Comparison of ENCODE assay signal across 8 mouse cellular contexts in genomic region chr13:20471732-20472131, GRCm38 (mm10).
A peak's percentile ranks its signal among the peaks of the same experiment; 100 is the strongest.
DNase-seq lines count a peak whose midpoint lies in the region; ATAC-seq and TF ChIP-seq lines count a peak whose summit lies in the region.

No protein-coding gene starts in this region.

- intact Hi-C loops in left cerebral cortex, adult 2 months (cut with DNase I) = loop anchor here (1.0 to 10.0 kb wide), 9 partner anchors 37 to 686 kb away; no protein-coding TSS in a partner anchor

- ATAC-seq in liver, embryonic 11.5 days (replicated peaks; ENCODE audit: low FRiP score) = no peak
- ATAC-seq in forebrain, embryonic 15.5 days (replicated peaks) = peak; percentile 63
- peak; percentile 58 for ATAC-seq in hindbrain, embryonic 16.5 days

- DNase-seq in liver = peak; percentile 44
- no peak for DNase-seq in liver, embryonic 11.5 days (ENCODE audit: low spot score)
- DNase-seq in cerebellum, adult 11-12 months = peak; percentile 74
- DNase-seq in left cerebral cortex, adult 2 months (ENCODE audit: extremely low spot score in 1 of 2, low spot score in 2 of 2) = peak; percentile 82 to 86
- peak; percentile 67 for DNase-seq in midbrain, embryonic 10.5 days (ENCODE audit: low spot score)
- peak; percentile 5 to 28 for DNase-seq in spleen, postnatal 36 days (ENCODE audit: low spot score in 2 of 2)

- no peak overlapping the region for H3K4me2 ChIP-seq in liver, embryonic 11.5 days
- peak overlapping the region; percentile 70 for H3K4me2 ChIP-seq in forebrain, embryonic 15.5 days (replicated peaks)
- peak overlapping the region; percentile 60 for H3K4me2 ChIP-seq in hindbrain, embryonic 16.5 days (ENCODE audit: low read length)

- WGBS in liver, embryonic 11.5 days = 21% methylated on average over 6 of the region's 6 CpGs
- 3% methylated on average over 6 of the region's 6 CpGs for WGBS in forebrain, embryonic 15.5 days
- WGBS in hindbrain, embryonic 16.5 days = 5% methylated on average over 6 of the region's 6 CpGs
- 11% methylated on average over 6 of the region's 6 CpGs for WGBS in midbrain, embryonic 10.5 days

- no peak overlapping the region for H3K9ac ChIP-seq in liver, embryonic 11.5 days (ENCODE audit: low read depth, low read length)
- peak overlapping the region; percentile 51; the same call in 1 of the 2 replicates for H3K9ac ChIP-seq in forebrain, embryonic 15.5 days (replicated peaks)
- H3K9ac ChIP-seq in hindbrain, embryonic 16.5 days (ENCODE audit: low read depth, low read length) = peak overlapping the region; percentile 58

- TF ChIP-seq CTCF in left cerebral cortex, adult 2 months (IDR thresholded peaks at IDR 0.05) = peak; percentile 92

- no peaks in the 10 kb centered on the region for H3K4me1 ChIP-seq in liver, embryonic 11.5 days (replicated peaks; ENCODE audit: control insufficient read depth, insufficient read depth, low read length)
- H3K4me1 ChIP-seq in forebrain, embryonic 15.5 days = peaks cover 29% of the 10 kb centered on the region
- H3K4me1 ChIP-seq in hindbrain, embryonic 16.5 days (ENCODE audit: control insufficient read depth, insufficient read depth, low read depth, low read length) = peaks cover 9% of the 10 kb centered on the region
- peaks cover 37% of the 10 kb centered on the region for H3K4me1 ChIP-seq in midbrain, embryonic 10.5 days

- H3K4me3 ChIP-seq in liver, embryonic 11.5 days (ENCODE audit: low read depth, low read length) = no peak overlapping the region
- peak overlapping the region; percentile 54 for H3K4me3 ChIP-seq in forebrain, embryonic 15.5 days
- H3K4me3 ChIP-seq in hindbrain, embryonic 16.5 days (ENCODE audit: low read length) = peak overlapping the region; percentile 50
- H3K4me3 ChIP-seq in left cerebral cortex, adult 2 months = peak overlapping the region; percentile 71
- H3K4me3 ChIP-seq in midbrain, embryonic 10.5 days = peak overlapping the region; percentile 45

- no peak overlapping the region for H3K27ac ChIP-seq in liver, embryonic 11.5 days (ENCODE audit: low read depth, low read length)
- H3K27ac ChIP-seq in forebrain, embryonic 15.5 days (replicated peaks) = peak overlapping the region; percentile 90
- peak overlapping the region; percentile 84 for H3K27ac ChIP-seq in hindbrain, embryonic 16.5 days (ENCODE audit: low read depth, low read length)
- H3K27ac ChIP-seq in left cerebral cortex, adult 2 months = peak overlapping the region; percentile 65
- peak overlapping the region; percentile 75 for H3K27ac ChIP-seq in midbrain, embryonic 10.5 days (replicated peaks)

- no peaks in the 10 kb centered on the region for H3K9me3 ChIP-seq in liver, embryonic 11.5 days (ENCODE audit: control insufficient read depth, low read length)
- no peaks in the 10 kb centered on the region for H3K9me3 ChIP-seq in forebrain, embryonic 15.5 days
- H3K9me3 ChIP-seq in hindbrain, embryonic 16.5 days (ENCODE audit: control insufficient read depth, low read length) = no peaks in the 10 kb centered on the region
- no peaks in the 10 kb centered on the region for H3K9me3 ChIP-seq in midbrain, embryonic 10.5 days (replicated peaks)

- no peaks in the 10 kb centered on the region for H3K36me3 ChIP-seq in liver, embryonic 11.5 days (ENCODE audit: control insufficient read depth, insufficient read depth, low read length)
- no peaks in the 10 kb centered on the region for H3K36me3 ChIP-seq in forebrain, embryonic 15.5 days
- no peaks in the 10 kb centered on the region for H3K36me3 ChIP-seq in hindbrain, embryonic 16.5 days (ENCODE audit: control insufficient read depth, insufficient read depth, low read length)
- H3K36me3 ChIP-seq in midbrain, embryonic 10.5 days = no peaks in the 10 kb centered on the region

- H3K27me3 ChIP-seq in liver, embryonic 11.5 days (replicated peaks; ENCODE audit: control insufficient read depth, insufficient read depth, low read length) = no peaks in the 10 kb centered on the region
- no peaks in the 10 kb centered on the region for H3K27me3 ChIP-seq in forebrain, embryonic 15.5 days
- no peaks in the 10 kb centered on the region for H3K27me3 ChIP-seq in hindbrain, embryonic 16.5 days (replicated peaks; ENCODE audit: control insufficient read depth, insufficient read depth, low read length)
- H3K27me3 ChIP-seq in midbrain, embryonic 10.5 days (ENCODE audit: low read depth, poor library complexity, severe bottlenecking) = no peaks in the 10 kb centered on the region
